28 mouse cellular contexts compared by ENCODE assay signal in genomic region chr1:185113687-185114086, GRCm38 (mm10).
DNase-seq lines count a peak whose midpoint lies in the region; ATAC-seq and TF ChIP-seq lines count a peak whose summit lies in the region.
"Had no signal": no experiment of that assay in that cellular context is flagged by ENCODE, and none has a peak within 500 bp of the region (broad histone marks: within the 10 kb centered on the region; RNA-seq: fewer than 3 reads in every experiment).

No protein-coding gene starts in this region.

- H3K4me2 ChIP-seq in kidney, embryonic 14.5 days (replicated peaks; ENCODE audit: low read depth, low read length) = no peak overlapping the region
- H3K4me2 ChIP-seq: embryonic facial prominence, embryonic 15.5 days; heart, embryonic 12.5 days; heart, embryonic 15.5 days; hindbrain, embryonic 13.5 days; intestine, embryonic 15.5 days had no signal

- H3K36me3 ChIP-seq in kidney, embryonic 14.5 days (ENCODE audit: control insufficient read depth, insufficient read depth, low read length) = no peaks in the 10 kb centered on the region
- H3K36me3 ChIP-seq in C2C12 (ENCODE audit: control insufficient read depth, insufficient read depth) = no peaks in the 10 kb centered on the region
- H3K36me3 ChIP-seq: embryonic facial prominence, embryonic 15.5 days; heart, embryonic 12.5 days; heart, embryonic 15.5 days; hindbrain, embryonic 10.5 days; hindbrain, embryonic 13.5 days; intestine, embryonic 15.5 days had no signal

- no peak overlapping the region for H3K4me3 ChIP-seq in gastrocnemius, adult 2 months
- no peak overlapping the region for H3K4me3 ChIP-seq in kidney, embryonic 14.5 days (ENCODE audit: low read length)
- no peak overlapping the region for H3K4me3 ChIP-seq in C2C12 (ENCODE audit: insufficient read depth, poor library complexity, severe bottlenecking)
- H3K4me3 ChIP-seq: embryonic facial prominence, embryonic 15.5 days; heart, embryonic 12.5 days; heart, embryonic 15.5 days; hindbrain, embryonic 10.5 days; hindbrain, embryonic 13.5 days; intestine, embryonic 15.5 days had no signal

- no peaks in the 10 kb centered on the region for H3K79me3 ChIP-seq in C2C12 (ENCODE audit: low read depth)

- no peak overlapping the region for H3K9ac ChIP-seq in kidney, embryonic 14.5 days (ENCODE audit: low read depth, low read length)
- H3K9ac ChIP-seq: embryonic facial prominence, embryonic 15.5 days; forebrain, postnatal 0 days; heart, embryonic 12.5 days; heart, embryonic 15.5 days; hindbrain, embryonic 13.5 days; intestine, embryonic 15.5 days had no signal

- no peaks in the 10 kb centered on the region for H3K27me3 ChIP-seq in kidney, embryonic 14.5 days (ENCODE audit: control insufficient read depth, insufficient read depth, low read length)
- H3K27me3 ChIP-seq in C2C12 (ENCODE audit: control insufficient read depth, insufficient read depth, insufficient read length) = no peaks in the 10 kb centered on the region
- H3K27me3 ChIP-seq: embryonic facial prominence, embryonic 15.5 days; heart, embryonic 12.5 days; heart, embryonic 15.5 days; hindbrain, embryonic 13.5 days; intestine, embryonic 15.5 days had no signal

- H3K79me2 ChIP-seq in C2C12 (ENCODE audit: control insufficient read depth, insufficient read depth) = no peaks in the 10 kb centered on the region

- ATAC-seq in kidney, embryonic 14.5 days (ENCODE audit: low FRiP score, low TSS enrichment) = peak; percentile 49; the same call in 1 of the 2 replicates
- ATAC-seq: CD4-positive, CD25-positive, alpha-beta regulatory T cell, adult 4 months; forebrain, embryonic 14.5 days; forebrain, postnatal 0 days; hindbrain, embryonic 16.5 days; intestine, embryonic 15.5 days had no signal

- H3K4me1 ChIP-seq in kidney, embryonic 14.5 days (ENCODE audit: control insufficient read depth, insufficient read depth, low read length) = no peaks in the 10 kb centered on the region
- H3K4me1 ChIP-seq: heart, embryonic 12.5 days; hindbrain, embryonic 10.5 days; hindbrain, embryonic 13.5 days; intestine, embryonic 15.5 days had no signal

- DNase-seq in gastrocnemius, adult 2 months = peak; percentile 25
- no peak for DNase-seq in gastrocnemius, postnatal 4 days (ENCODE audit: low spot score in 2 of 2)
- no peak for DNase-seq in kidney, adult 9 months
- DNase-seq in mesoderm, embryonic 11.5 days (ENCODE audit: low read depth, low spot score) = peak; percentile 10
- DNase-seq in lung, adult 18-20 months = no peak
- DNase-seq: adrenal gland, adult 2 months; adrenal gland, postnatal 25 days; B cell, adult 2 months; cerebellum, adult 11-12 months; cerebellum, adult 8-10 months; cerebellum, postnatal 10 days; cerebellum, postnatal 36 days; embryo, embryonic 11 days; forebrain, postnatal 0 days; gastrocnemius, postnatal 10 days; heart, postnatal 10 days; heart, postnatal 36 days had no signal

- no peak overlapping the region for H3K27ac ChIP-seq in gastrocnemius, adult 2 months
- no peak overlapping the region for H3K27ac ChIP-seq in kidney, embryonic 14.5 days (ENCODE audit: low read depth, low read length)
- H3K27ac ChIP-seq: embryonic facial prominence, embryonic 15.5 days; heart, embryonic 15.5 days; hindbrain, embryonic 10.5 days; hindbrain, embryonic 13.5 days; intestine, embryonic 15.5 days had no signal

- no peak overlapping the region for H3ac ChIP-seq in C2C12 (ENCODE audit: control insufficient read depth, insufficient read length, low read depth)

- no peak for TF ChIP-seq CTCF in gastrocnemius, adult 2 months (IDR thresholded peaks at IDR 0.05)
- no peak for TF ChIP-seq CTCF in C2C12 (IDR thresholded peaks at IDR 0.05; ENCODE audit: control insufficient read depth, insufficient read depth, insufficient read length)

- no peaks in the 10 kb centered on the region for H3K9me3 ChIP-seq in kidney, embryonic 14.5 days (ENCODE audit: control insufficient read depth, low read length)
- H3K9me3 ChIP-seq: embryonic facial prominence, embryonic 15.5 days; heart, embryonic 12.5 days; heart, embryonic 15.5 days; hindbrain, embryonic 10.5 days; hindbrain, embryonic 13.5 days; intestine, embryonic 15.5 days had no signal

- WGBS in kidney, embryonic 14.5 days = 28% methylated on average over 6 of the region's 6 CpGs

- intact Hi-C loops in gastrocnemius, adult 2 months (cut with DNase I) = no loop called here

TF ChIP-seq in C2C12, 6 proteins besides CTCF, POLR2A, EP300 and RAD21:
- TF ChIP-seq FOSL1 (IDR thresholded peaks at IDR 0.05; ENCODE audit: insufficient read depth, low read length, poor library complexity, severe bottlenecking) (no peak), MYOD1 (IDR thresholded peaks at IDR 0.05; ENCODE audit: control insufficient read depth, insufficient read length, low read depth) (peak; percentile 65)

Comparison
In these comparisons a context has a peak if more than half of its experiments do, and no peak if none do; other contexts are left out.
1. DNase-seq: peak in gastrocnemius, adult 2 months (single experiment) and mesoderm, embryonic 11.5 days (single experiment); none in gastrocnemius, postnatal 4 days (0 of 2), kidney, adult 9 months (single experiment) and lung, adult 18-20 months (0 of 2).